Mouse (Mus musculus) kidney, postnatal 36 days (tissue): ENCODE data around the gene Ccser1.

Experiments
- DNase-seq, 2 experiments: peaks; one replicate each; pipeline ENCODE4 v3.0.0; 2021 to 2022; ENCODE audit warnings: mixed read lengths in 2 of 2

Gene Ccser1

DNA sequence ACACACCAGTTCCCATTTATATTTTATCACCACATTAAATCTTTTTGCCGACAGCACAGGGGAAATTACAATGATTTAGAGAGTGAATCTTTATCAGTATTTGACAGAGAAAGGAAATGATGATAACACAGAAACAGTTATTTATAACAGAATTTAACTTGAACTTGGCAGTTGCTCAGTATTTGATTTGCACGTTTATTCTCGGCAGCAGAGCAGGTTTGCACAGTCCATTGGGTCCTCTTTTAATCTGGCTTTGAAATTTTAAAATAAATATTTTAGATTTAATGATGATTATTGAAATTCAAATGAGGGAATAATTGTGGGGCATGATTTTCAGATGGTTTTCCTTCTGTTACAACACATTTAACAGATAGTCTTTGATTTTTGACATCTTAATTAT is 305.2 kb downstream of the Ccser1 start:
- DNase-seq: no peak

DNA sequence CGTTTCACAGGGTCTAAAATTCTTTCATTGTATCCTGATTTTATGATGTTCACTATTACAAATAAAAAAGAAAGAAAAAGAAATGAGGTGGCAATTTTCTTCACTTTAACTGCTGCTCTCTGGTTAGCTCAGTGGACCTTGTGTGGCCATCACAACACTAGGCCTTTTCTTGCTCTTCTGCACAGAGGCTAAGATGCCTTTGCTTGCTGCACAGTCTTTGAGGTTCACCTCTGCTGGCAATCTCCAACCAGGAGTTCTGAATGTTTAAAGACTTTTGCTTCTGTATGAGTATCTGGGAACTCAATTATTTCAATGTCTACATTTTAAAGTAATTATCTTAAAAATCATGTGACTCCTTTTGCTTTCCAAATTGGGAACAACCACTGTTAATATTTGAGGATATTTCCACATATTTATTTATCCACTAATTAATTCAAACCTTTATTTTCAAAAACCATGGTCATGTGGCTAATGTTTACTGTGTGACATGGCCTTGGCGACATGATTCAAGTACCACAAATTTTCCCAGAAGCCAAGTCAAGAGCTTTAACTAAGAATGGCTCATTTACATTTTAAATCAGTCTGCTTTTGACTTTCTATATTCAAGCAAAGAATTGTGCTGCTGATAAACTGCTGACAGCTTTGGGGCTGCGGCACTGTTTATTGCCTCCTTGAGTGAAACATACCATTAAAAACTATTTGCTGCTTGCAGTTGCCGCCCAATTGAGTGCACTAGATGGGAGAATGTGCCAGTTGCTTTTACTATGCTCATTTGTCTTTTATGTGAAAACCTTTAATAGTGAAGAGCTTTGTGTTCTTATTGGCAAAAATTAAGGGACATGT is 312.1 kb downstream of the Ccser1 start:
- DNase-seq: no peak

DNA sequence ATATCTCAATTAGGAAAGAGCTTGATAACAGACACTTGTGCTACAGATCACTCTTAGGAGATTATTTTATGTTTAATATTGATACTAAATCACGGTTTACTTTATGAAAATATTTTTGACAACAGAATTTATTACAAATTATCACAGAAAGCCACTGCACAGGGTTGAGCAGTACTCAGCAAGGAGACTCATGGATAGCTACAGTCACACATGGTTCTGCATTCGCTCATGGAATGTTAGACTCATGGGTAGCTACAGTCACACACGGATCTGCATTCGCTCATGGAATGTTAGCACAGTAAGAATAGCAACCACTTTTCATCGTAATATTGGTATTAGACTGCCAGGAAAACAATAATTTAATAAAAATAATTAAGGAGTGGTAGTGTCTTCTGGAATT is 313.3 kb downstream of the Ccser1 start:
- DNase-seq: no peak

DNA sequence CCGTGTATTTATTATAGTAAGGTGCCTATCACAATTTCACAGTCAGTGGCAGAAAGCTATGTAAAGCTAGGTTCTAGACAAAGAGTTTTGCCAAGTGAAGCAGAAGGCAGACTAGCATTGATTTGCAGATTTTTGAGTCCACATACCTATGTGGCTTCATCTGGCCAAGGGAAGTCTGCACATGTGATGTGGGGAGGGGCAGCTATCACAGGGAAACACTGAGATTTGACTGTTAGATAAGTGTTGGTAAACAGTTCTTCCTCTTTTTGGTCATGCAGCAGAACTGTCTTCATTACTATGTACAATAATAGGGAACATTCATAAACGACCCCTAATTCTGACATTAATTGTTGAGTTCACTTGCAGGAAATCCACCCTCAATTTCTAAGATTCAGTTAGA is 335.2 kb downstream of the Ccser1 start:
- DNase-seq: no peak

DNA sequence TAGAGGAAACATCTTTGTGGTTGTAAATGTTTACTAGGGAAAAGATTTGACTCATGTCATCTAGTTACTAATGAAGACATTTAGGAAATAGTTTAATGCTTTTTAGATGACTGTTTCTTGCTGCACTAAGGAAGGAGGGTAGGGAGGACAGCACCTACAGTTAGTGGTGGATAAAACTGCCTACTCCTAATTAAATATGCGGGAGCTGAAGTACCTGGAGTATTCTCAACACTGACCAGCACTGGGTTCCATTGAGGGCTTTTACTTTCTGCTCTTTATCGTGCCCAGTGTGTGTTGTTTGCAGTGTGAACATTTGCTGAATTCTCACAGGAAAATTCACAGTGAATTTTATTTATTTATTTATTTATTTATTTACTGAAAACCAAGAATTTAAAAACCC is 341.5 kb downstream of the Ccser1 start:
- no peak for DNase-seq

DNA sequence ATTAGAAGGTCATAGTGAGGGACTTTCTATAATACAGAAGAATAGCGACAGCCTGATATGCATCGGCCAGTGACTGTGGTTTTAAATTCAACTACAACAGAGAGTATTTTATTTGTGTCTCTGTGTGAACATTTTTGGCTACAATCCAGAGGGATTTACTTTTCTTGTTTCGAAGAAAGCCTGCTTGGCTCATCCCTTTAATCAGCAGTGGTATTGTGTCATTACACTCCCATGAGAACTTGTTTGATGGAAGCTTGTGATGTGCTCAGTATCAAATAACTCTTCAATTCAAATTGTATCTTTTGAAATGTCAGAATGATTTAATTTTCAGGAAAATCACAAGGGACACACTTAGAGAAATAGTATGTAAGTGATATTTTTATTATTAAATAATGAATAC is 342.0 kb downstream of the Ccser1 start:
- DNase-seq: no peak

DNA sequence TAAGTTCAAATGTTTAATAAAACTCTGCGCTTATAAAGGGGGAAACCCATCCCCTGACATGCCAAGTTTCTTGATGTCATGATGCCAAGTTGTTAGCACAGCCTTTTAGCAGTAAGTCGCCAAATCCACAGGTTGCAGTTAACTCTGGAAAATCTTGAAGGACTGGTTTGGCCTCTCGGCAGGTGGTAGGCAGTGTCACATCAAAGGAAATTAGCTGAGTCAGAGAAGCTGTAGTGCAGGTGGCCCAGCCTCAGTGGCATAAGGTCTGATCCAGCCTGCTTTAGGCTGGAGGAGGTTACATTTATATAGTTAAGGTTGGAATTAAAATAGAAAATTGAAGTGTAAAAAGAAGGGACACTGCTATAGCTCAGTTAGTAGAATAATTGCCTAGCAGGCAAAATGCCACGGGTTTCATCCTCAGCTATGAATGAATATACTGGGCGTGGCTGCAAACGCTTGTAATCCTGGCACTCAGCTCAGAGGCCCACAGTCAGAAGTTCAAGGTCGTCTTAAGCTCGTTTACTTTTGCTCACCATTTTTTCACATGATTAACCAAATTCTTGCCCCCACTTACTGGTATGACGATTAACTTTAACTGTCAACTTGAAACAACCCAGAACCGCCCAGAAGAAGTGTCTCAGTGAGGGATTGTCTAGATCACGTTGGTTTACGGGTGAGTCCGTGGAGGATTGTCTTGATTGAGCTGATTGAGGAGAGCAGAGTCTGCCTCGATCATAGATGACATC is 343.8 kb downstream of the Ccser1 start:
- DNase-seq: peak; percentile 1

DNA sequence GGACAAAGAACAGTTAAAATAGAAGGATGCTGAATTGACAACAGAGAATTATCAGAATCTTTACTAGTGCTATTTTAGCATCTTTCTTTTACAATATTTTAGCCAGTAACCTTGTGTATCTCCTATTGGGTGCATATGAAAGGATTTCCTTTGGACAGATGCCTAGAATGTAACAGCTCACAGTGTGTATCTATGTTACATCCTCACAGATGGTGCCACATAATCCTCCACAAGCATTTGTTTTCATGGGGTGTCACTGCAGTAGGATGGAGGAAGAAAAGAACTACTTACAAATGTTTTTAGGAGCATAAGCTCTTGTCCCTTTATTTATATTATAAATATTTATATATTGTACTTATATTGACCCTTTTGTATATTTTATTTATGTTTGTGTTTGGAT is 360.6 kb downstream of the Ccser1 start:
- no peak for DNase-seq

DNA sequence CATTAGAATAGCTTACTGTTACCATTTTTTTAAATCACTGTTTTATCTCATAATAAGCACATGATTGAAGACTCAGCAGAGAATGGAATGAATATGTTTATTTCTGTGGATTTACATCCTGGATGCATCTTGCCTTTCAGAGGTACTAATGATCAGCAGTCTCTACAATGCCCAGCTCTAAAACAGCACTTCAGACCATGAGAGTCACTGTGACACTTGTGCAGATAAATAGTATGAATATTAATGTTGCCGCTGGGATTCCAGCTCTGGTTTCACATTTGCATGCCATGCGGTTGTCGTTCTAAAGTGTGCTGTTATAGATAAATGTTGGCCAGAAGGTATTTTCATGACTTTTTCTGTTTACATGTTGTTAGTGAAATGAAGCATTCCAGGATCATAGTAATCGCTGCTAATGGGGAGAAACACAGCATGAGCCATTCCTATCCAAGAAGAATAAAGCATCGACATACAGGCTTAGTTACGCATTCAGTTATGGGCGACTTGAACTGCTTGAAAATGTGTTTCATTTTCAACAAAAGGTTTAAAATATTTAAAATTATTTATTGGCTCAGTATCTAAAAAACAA is 363.4 kb downstream of the Ccser1 start:
- no peak for DNase-seq

DNA sequence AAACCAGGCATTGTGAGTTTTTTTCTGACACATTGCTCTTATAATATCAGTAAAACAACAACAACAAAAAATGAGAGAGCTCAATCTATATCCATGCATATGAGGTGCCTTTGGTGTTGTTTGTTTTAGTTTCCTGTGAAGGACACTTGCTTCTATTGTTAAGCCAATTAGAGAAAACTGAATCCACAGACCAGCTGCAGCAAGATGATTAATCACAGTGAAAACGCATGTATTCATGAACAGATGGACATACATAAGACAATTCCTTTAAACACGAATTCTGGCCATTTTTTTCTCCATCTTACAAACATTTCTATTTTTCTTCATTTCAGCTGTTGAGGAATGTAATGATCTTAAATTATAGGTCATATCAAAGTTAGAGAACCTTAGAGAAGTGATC is 387.4 kb downstream of the Ccser1 start:
- DNase-seq: no peak

DNA sequence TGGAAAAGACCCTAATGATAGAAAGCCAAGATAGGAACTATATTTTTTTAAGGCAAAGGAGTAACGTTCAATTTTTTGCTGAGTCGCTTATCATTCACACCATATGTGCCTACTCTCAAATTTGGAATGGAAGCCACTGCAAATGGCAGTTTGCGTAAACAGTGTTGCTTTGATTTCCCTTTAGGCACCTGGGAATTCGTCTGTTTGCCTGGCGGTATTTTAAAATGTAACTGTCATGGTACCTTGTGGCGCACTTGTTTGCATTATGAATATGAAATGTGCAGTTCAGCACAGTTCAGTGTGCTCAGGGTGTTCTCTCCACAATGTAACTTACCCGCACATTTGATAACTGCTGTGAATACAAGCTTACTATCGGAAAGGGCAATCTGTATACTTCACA is 387.8 kb downstream of the Ccser1 start:
- DNase-seq: no peak

DNA sequence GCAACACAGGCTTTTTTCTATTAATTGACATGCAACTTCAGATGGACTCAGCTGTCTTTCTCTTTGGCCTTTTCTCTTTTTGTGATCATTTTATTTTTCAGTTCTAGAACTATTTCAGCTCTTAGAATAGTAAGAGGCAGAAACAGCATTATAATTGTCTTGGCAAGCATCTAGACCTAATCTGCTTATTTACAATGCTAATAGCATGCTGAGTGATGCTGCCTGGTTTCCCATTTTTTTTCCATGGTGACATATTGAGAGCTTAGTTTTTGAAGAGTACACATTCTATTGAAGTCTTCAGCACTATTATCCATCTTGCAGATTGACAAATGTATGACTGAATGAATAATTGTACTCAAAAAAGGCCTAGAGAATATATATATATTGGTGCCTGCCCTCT is 401.6 kb downstream of the Ccser1 start:
- no peak for DNase-seq

DNA sequence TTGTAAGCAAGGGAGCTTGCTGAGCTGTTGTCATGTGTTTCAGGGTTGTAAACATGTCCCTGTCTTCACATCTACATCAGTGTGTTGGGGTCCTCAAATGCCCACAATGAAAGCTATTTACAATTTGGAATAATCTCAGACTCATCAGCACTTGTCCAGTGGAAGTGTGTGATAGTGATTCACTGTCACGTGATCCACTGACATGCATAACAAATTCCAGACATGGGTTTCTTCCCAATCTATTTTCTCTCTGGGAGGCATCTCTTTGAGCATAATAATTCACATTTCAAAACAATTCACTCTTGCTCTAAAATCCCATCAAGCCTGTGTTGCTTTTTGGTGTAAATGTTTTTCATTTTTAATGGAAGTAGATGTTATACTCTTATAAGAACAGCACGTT is 408.9 kb downstream of the Ccser1 start:
- DNase-seq: no peak

DNA sequence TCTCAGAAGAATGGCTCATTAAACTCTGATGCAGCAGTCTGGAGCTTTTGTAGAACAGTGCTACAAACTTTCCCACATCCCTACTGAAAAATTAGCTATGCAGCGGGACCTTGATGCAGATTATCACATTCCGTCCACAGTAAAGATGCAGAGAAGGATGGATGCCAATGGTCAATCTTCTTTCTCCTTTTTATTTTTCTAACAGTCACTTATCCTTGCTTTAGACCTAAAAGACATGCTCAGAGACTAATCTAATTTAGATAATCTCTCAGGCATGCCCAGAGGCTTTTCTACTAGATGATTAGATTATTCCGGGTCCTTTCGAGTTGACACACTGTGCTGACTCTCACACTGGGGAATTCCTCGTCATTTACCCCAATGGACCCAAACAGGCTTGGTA is 421.8 kb downstream of the Ccser1 start:
- no peak for DNase-seq

DNA sequence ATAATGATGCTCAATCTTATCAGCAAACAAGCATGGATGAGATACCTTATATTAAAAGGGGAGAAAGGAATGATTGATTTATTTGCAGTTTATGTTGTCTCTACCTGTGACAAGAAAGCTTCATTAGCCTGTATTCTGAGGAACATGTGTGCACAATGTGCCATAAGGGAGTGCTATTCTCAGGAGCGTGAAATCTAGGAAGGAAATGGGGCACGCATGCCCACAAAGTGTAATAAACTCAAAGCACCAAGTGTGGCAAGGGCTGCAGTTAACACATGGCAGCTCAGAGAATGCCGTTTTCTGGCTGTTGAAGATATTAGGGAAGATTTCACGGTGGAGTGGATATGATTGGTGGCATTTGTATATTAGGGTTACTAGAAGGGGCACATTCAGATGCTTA is 434.8 kb downstream of the Ccser1 start:
- no peak for DNase-seq

DNA sequence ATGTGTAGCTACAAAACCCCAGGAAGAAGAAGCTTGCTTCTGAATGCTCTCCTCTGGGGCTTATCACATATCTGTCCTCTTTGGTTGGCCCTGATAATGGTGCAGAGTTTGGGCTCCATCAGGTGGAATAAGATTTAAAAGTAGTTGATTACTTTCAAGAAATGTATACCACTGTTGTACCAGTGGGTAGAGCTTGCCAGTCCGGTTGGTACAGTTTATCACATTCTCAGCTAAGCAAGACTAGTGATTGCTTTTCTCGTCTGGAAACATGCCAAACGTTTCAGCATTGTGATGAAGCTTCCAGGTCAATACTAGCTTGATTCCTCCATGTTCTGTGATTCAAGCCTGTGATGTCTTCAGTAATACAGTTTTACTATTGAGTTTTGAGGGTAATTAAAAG is 441.6 kb downstream of the Ccser1 start:
- no peak for DNase-seq

DNA sequence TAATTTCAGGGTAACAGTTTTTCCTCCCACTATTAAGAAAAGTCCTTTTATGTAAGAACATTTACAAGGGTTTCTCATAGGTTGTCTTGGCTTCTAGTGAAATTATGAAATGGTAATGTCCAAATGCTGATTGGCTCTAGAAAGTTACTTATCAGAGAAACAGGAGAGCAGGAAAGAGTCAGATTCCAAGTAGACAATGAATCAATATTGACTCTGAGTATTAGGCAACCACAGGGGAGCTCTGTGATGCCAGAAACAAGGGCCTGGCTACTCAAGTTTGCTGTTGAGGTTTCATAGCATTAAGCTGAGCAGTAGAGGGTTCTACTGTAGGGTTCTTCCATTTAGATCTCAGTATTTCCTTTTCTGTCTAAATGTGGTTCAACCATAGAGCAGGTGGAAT is 481.3 kb downstream of the Ccser1 start:
- DNase-seq: no peak

DNA sequence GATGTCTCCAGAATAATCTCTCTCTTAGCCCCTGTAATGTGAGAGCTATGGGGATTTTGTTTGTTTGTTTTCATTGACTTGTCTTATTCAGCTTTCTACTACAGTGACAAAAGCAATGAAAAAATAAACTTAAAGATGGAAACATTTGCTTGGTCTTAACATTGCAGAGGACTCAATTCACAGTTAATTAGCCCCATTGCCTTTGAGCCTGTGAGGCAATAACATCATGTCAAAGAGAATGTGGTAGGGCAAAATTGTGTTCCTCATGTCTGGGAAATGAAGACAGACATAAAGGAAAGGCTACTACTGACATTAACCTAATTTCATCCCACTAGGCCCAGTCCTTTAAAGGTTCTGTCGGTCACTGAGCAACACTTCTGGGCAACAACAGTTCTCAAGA is 484.4 kb downstream of the Ccser1 start:
- no peak for DNase-seq

DNA sequence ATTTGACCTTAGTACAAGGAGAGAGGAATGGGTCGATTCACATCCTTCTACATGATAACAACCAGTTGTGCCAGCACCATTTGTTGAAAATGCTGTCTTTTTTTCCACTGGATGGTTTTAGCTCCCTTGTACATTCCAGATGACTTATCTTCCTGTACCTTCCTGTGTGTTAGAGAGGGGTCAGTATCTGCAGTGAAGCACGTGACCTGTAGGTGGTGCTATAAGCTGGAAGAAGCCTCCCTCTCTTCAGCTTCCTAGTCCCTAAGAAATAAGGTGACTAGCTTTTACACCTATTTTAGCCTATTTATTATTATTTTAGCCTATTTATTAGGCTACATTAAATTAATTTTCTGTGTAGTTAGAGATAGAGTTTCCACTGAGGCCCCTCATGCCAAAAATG is 506.9 kb downstream of the Ccser1 start:
- DNase-seq: peak; percentile 9 to 41

DNA sequence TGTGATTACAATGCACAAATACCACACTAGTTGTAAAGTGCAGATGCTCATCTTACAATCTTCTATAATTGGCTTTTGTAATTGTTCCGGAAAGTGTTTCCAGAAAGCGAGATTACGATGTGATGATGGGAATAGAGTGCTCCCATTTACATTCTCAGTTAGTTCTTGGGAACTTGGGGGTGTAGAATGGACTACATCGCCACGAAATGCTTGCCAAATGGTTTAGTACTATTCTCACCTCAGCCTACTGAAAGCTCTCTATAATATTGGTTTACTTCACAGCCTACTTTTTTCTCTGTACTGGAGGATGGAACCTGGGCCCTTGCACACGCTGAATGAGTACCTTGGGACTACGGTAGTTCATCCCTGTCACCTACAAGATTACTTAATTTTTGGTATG is 522.9 kb downstream of the Ccser1 start:
- DNase-seq: no peak

DNA sequence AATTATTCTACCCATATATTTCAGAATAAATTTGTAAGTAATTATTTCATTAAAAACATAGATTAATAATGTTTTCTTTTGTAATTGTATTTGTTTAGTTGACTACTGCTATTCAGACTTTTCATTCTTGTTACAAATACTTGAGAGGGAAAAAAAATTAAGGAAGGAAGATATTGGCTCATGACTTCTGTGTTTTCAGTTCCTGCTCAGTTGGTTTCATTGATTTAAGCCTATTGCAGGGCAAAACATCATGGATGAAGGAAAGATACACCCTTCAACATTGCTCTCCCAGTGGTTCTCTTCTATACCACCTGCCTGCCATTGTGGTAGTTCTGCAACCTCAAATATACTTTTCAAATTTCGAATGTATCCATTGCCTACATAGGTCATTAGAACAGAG is 541.1 kb downstream of the Ccser1 start:
- no peak for DNase-seq

DNA sequence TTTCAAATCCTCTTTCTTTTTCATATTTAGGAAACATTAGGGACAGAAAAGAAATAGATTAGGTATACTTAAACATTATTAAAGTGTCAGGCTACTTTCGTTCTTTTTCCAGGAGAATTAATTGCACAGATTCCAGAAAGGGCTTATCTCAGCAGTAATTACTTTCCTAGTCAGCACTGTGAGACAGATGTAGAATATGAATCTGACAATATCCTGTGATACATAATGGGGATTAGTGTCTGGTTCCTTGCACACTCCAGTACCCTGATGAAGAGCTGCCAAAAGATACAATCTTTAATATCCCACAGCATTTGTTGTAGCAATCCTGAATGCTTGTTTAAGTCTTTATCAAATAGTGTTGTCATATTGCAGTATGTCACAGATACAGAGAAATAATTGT is 548.9 kb downstream of the Ccser1 start:
- DNase-seq: no peak

DNA sequence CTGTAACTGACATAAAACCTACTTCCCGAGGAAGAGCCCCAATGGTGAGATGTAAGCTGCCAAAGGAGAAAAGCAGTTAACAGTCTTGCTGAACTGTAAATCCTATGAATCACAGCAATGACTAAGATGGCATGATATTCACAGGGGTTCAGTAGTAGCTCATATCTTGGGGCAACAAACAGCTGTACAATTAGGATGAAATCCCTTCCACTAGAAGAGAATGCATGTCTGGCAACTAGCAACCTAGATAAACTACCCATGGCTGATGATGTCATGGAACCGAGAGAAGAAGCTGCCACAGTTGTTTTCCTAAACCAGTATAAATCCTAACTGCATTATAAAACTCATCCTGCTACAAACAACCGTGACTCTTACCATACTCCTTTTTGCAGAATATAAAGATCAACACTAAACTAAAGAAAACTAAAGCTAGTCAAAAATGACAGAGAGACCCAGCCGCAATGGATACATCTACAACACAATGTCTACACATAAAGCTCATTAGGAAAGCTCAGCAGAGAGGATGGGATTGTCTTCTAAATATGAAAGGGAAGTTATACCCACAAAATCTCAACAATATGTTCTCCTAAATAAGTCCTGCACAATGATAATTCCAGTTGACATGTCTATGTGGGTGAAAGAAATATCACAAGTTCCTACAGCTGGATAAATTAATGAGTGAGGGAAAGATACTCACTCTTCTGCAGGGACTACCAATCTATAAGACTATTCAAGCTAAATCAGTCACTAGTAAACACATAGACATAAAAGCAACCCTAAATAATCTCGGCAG is 550.2 kb downstream of the Ccser1 start:
- DNase-seq: no peak
